Mouse (Mus musculus): ENCODE measurements around the gene Map3k9. TPM values are rescaled to one million over a fixed set of nuclear protein-coding genes. Genes with fewer than 3 reads are reported as not detected.

Map3k9 gene
- polyA plus RNA-seq, 1 experiment = 13.8 TPM

DNA sequence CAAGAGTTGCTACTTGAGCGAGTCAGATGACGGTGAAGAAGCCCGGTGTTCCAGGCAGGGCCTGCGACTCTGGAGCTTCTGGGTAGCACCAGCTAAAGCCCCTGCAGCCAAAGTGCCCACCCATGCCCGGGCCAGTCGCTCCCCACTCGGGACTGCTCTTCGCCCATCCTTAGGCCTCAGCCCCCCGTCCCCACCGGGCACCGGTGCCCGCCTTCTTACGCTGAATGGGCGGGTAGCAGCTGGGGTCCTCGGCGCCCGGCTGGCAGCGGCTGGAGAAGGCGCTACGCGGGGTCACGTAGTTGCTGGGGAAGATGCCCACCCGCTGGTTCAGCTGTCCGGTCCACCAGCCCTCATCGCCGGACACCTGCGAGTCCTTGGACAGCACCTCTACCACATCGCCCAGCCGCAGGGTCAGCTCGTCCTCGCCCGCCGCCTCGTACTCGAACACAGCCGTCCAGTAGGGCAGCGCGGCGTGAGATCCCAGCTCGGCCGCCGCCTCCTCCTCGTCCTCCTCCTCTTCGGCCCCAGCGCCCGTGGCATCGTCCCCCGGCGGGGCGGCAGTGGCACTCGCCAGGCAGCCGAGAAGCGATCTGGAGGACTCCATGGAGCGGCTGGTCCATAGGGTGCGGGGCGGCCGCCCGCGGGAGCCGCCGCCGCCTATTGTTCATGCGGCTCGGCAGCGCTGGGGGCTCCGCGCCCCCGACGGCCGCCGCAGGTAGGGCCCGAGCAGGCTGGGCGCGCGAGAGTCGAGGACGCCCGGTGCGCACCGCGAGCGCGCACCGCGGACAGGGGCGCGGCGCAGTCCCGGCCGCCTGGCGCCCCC lies 493 bp downstream of the Map3k9 start:
- Histone ChIP-seq H3K4me3 (ENCODE audit: low read depth, low read length) (peak overlapping the region; percentile 79), H3K27me3 (ENCODE audit: control insufficient read depth, insufficient read depth, low read length, poor library complexity, severe bottlenecking) (no peaks in the 10 kb centered on the region), H3K4me1 (ENCODE audit: control insufficient read depth, insufficient read depth, low read length) (no peaks in the 10 kb centered on the region), H3K9me3 (replicated peaks; ENCODE audit: control insufficient read depth, insufficient read depth, low read length, poor library complexity, severe bottlenecking) (no peaks in the 10 kb centered on the region), H3K27ac (ENCODE audit: insufficient read depth, low read length) (no peak overlapping the region), H3K9ac (ENCODE audit: low read depth, poor library complexity, severe bottlenecking) (peak overlapping the region; percentile 51), H3K36me3 (ENCODE audit: control insufficient read depth, insufficient read depth, low read length, poor library complexity, severe bottlenecking) (no peaks in the 10 kb centered on the region)
- TF ChIP-seq EP300 (IDR thresholded peaks at IDR 0.05; ENCODE audit: insufficient read depth, low read depth, low read length) (no peak), POLR2A (IDR thresholded peaks at IDR 0.05; ENCODE audit: insufficient read depth, low read length) (no peak), CTCF (IDR thresholded peaks at IDR 0.05; ENCODE audit: low read depth, low read length) (no peak)

DNA sequence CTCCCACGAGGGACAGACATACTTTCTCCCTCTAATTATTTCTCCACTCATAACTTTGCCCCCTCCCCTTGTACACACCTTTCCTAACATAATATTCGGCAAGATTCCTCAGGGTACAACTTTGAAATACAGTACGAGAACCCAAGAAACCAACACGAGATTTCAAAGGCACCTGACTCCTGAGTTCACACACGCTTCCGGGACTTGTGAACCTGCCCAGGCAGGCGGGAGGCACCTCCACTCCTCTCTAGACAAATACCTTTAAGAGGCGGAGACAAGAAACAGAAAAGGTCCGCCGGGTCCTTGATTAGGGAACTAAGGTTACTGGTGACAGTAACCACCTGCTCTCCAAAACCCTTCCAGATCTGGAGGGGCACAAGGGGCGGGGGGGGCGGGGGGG lies 1.1 kb downstream of the Map3k9 start:
- no peaks in the 10 kb centered on the region for H3K4me1 ChIP-seq (ENCODE audit: control insufficient read depth, insufficient read depth, low read length)
- peak overlapping the region; percentile 51 for H3K9ac ChIP-seq (ENCODE audit: low read depth, poor library complexity, severe bottlenecking)
- no peaks in the 10 kb centered on the region for H3K27me3 ChIP-seq (ENCODE audit: control insufficient read depth, insufficient read depth, low read length, poor library complexity, severe bottlenecking)

DNA sequence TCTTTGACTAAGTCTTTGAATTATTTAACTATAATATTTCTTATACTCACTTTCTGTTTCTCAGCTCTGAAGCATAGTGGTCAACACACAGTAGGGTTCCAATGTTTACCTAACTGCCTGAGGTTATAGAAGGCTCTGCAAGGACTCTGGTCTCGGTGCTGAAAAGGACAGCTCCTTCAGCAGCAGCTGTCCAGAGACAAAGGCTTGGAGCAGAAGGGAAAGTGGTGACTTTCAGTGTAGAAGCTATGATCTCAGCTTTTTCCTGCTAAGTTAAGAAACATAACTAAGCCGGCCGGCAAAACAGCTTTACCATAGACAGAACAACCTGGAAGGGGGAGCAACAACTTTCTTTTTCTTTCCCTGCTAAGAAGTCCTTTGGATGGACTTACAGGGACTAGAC lies 4.8 kb downstream of the Map3k9 start:
- Histone ChIP-seq H3K4me3 (ENCODE audit: low read depth, low read length) (no peak overlapping the region), H3K9ac (ENCODE audit: low read depth, poor library complexity, severe bottlenecking) (no peak overlapping the region), H3K36me3 (ENCODE audit: control insufficient read depth, insufficient read depth, low read length, poor library complexity, severe bottlenecking) (no peaks in the 10 kb centered on the region), H3K27me3 (ENCODE audit: control insufficient read depth, insufficient read depth, low read length, poor library complexity, severe bottlenecking) (no peaks in the 10 kb centered on the region), H3K4me1 (ENCODE audit: control insufficient read depth, insufficient read depth, low read length) (no peaks in the 10 kb centered on the region), H3K9me3 (replicated peaks; ENCODE audit: control insufficient read depth, insufficient read depth, low read length, poor library complexity, severe bottlenecking) (no peaks in the 10 kb centered on the region), H3K27ac (ENCODE audit: insufficient read depth, low read length) (no peak overlapping the region)
- TF ChIP-seq CTCF (IDR thresholded peaks at IDR 0.05; ENCODE audit: low read depth, low read length) = no peak
- no peak for TF ChIP-seq EP300 (IDR thresholded peaks at IDR 0.05; ENCODE audit: insufficient read depth, low read depth, low read length)
- no peak for TF ChIP-seq POLR2A (IDR thresholded peaks at IDR 0.05; ENCODE audit: insufficient read depth, low read length)

More for the DNA sequence above, 1.1 kb downstream of the Map3k9 start:
- no peaks in the 10 kb centered on the region for H3K36me3 ChIP-seq (ENCODE audit: control insufficient read depth, insufficient read depth, low read length, poor library complexity, severe bottlenecking)
- H3K27ac ChIP-seq (ENCODE audit: insufficient read depth, low read length) = peak overlapping the region; percentile 76
- TF ChIP-seq POLR2A (IDR thresholded peaks at IDR 0.05; ENCODE audit: insufficient read depth, low read length) (no peak), CTCF (IDR thresholded peaks at IDR 0.05; ENCODE audit: low read depth, low read length) (no peak), EP300 (IDR thresholded peaks at IDR 0.05; ENCODE audit: insufficient read depth, low read depth, low read length) (no peak)
- H3K9me3 ChIP-seq (replicated peaks; ENCODE audit: control insufficient read depth, insufficient read depth, low read length, poor library complexity, severe bottlenecking) = no peaks in the 10 kb centered on the region
- H3K4me3 ChIP-seq (ENCODE audit: low read depth, low read length) = peak overlapping the region; percentile 43

- Histone ChIP-seq H3K36me3 (ENCODE audit: control insufficient read depth, insufficient read depth, low read length, poor library complexity, severe bottlenecking) (no peaks in the 10 kb centered on the region), H3K4me3 (ENCODE audit: low read depth, low read length) (no peak overlapping the region), H3K4me1 (ENCODE audit: control insufficient read depth, insufficient read depth, low read length) (no peaks in the 10 kb centered on the region), H3K27ac (ENCODE audit: insufficient read depth, low read length) (no peak overlapping the region), H3K9me3 (replicated peaks; ENCODE audit: control insufficient read depth, insufficient read depth, low read length, poor library complexity, severe bottlenecking) (no peaks in the 10 kb centered on the region), H3K9ac (ENCODE audit: low read depth, poor library complexity, severe bottlenecking) (no peak overlapping the region), H3K27me3 (ENCODE audit: control insufficient read depth, insufficient read depth, low read length, poor library complexity, severe bottlenecking) (no peaks in the 10 kb centered on the region)
- no peak for TF ChIP-seq CTCF (IDR thresholded peaks at IDR 0.05; ENCODE audit: low read depth, low read length)
- TF ChIP-seq POLR2A (IDR thresholded peaks at IDR 0.05; ENCODE audit: insufficient read depth, low read length) = no peak
- TF ChIP-seq EP300 (IDR thresholded peaks at IDR 0.05; ENCODE audit: insufficient read depth, low read depth, low read length) = no peak
Observed at GRCm38 (mm10) chr12:81775641-81776040, 5.3 kb downstream of the Map3k9 start.

DNA sequence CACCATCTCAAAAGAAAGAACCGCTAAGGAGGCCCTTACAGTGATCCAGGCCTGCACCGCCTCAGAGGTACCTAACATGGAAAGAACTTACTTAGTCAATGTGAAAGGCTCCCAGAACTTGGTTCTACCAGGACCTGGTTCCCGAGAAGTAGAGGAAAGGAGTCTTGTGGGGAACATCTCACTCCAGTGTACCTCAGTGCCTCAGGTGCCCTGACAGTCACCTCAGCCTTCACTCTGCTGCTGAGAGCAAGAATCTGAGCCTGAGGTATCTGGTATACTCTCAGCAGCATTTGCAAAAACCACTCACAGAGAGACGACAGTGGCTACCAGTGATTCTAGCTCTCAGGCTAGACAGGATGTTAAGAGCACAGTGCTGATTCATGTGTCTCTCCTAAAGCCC lies 6.8 kb downstream of the Map3k9 start:
- H3K9me3 ChIP-seq (replicated peaks; ENCODE audit: control insufficient read depth, insufficient read depth, low read length, poor library complexity, severe bottlenecking) = no peaks in the 10 kb centered on the region
- no peaks in the 10 kb centered on the region for H3K27me3 ChIP-seq (ENCODE audit: control insufficient read depth, insufficient read depth, low read length, poor library complexity, severe bottlenecking)
- no peak for TF ChIP-seq EP300 (IDR thresholded peaks at IDR 0.05; ENCODE audit: insufficient read depth, low read depth, low read length)
- no peak for TF ChIP-seq POLR2A (IDR thresholded peaks at IDR 0.05; ENCODE audit: insufficient read depth, low read length)
- TF ChIP-seq CTCF (IDR thresholded peaks at IDR 0.05; ENCODE audit: low read depth, low read length) = no peak
- H3K27ac ChIP-seq (ENCODE audit: insufficient read depth, low read length) = no peak overlapping the region
- H3K4me3 ChIP-seq (ENCODE audit: low read depth, low read length) = no peak overlapping the region
- H3K36me3 ChIP-seq (ENCODE audit: control insufficient read depth, insufficient read depth, low read length, poor library complexity, severe bottlenecking) = no peaks in the 10 kb centered on the region
- H3K9ac ChIP-seq (ENCODE audit: low read depth, poor library complexity, severe bottlenecking) = no peak overlapping the region
- no peaks in the 10 kb centered on the region for H3K4me1 ChIP-seq (ENCODE audit: control insufficient read depth, insufficient read depth, low read length)

GRCm38 (mm10) chr12:81769458-81769857 lies 11.5 kb downstream of the Map3k9 start:
- peaks cover 5% of the 10 kb centered on the region; the same call in 1 of the 2 replicates for H3K36me3 ChIP-seq (ENCODE audit: control insufficient read depth, insufficient read depth, low read length, poor library complexity, severe bottlenecking)
- TF ChIP-seq EP300 (IDR thresholded peaks at IDR 0.05; ENCODE audit: insufficient read depth, low read depth, low read length) (no peak), POLR2A (IDR thresholded peaks at IDR 0.05; ENCODE audit: insufficient read depth, low read length) (no peak), CTCF (IDR thresholded peaks at IDR 0.05; ENCODE audit: low read depth, low read length) (no peak)
- H3K9ac ChIP-seq (ENCODE audit: low read depth, poor library complexity, severe bottlenecking) = no peak overlapping the region
- no peak overlapping the region for H3K27ac ChIP-seq (ENCODE audit: insufficient read depth, low read length)
- H3K4me1 ChIP-seq (ENCODE audit: control insufficient read depth, insufficient read depth, low read length) = no peaks in the 10 kb centered on the region
- H3K27me3 ChIP-seq (ENCODE audit: control insufficient read depth, insufficient read depth, low read length, poor library complexity, severe bottlenecking) = no peaks in the 10 kb centered on the region
- no peak overlapping the region for H3K4me3 ChIP-seq (ENCODE audit: low read depth, low read length)
- no peaks in the 10 kb centered on the region for H3K9me3 ChIP-seq (replicated peaks; ENCODE audit: control insufficient read depth, insufficient read depth, low read length, poor library complexity, severe bottlenecking)

Measured in ES-Bruce4 (cell line).